8 mouse cellular contexts compared by ENCODE assay signal in genomic region chr1:78567834-78568507, GRCm38 (mm10). TPM values are rescaled to one million over a fixed set of nuclear protein-coding genes. Genes with fewer than 3 reads are reported as not detected.
A peak's percentile ranks its signal among the peaks of the same experiment; 100 is the strongest.
DNase-seq lines count a peak whose midpoint lies in the region; ATAC-seq and TF ChIP-seq lines count a peak whose summit lies in the region.
"Had no signal": no experiment of that assay in that cellular context is flagged by ENCODE, and none has a peak within 500 bp of the region (broad histone marks: within the 10 kb centered on the region; RNA-seq: fewer than 3 reads in every experiment).

No protein-coding gene starts in this region.

- no peak overlapping the region for H3K4me3 ChIP-seq in lung, embryonic 14.5 days (ENCODE audit: low read depth, low read length)
- H3K4me3 ChIP-seq in lung, postnatal 0 days (ENCODE audit: low read depth, low read length) = no peak overlapping the region
- H3K4me3 ChIP-seq in cerebellum, adult 2 months (replicated peaks; ENCODE audit: insufficient read depth, low read depth, low read length) = no peak overlapping the region

- no peak for TF ChIP-seq CTCF in lung, embryonic 14.5 days (IDR thresholded peaks at IDR 0.05; ENCODE audit: low read depth)
- no peak for TF ChIP-seq CTCF in lung, postnatal 0 days (IDR thresholded peaks at IDR 0.05)
- no peak for TF ChIP-seq CTCF in cerebellum, adult 2 months (IDR thresholded peaks at IDR 0.05; ENCODE audit: borderline replicate concordance, insufficient read depth, low read depth, low read length)

- no peak for TF ChIP-seq EP300 in lung, postnatal 0 days (IDR thresholded peaks at IDR 0.05)

- no peak for ATAC-seq in lung, embryonic 14.5 days (ENCODE audit: insufficient read depth)
- ATAC-seq in lung, postnatal 0 days = no peak

- H3K27me3 ChIP-seq in lung, embryonic 14.5 days (ENCODE audit: insufficient read depth, low read length) = no peaks in the 10 kb centered on the region
- H3K27me3 ChIP-seq in lung, postnatal 0 days (replicated peaks; ENCODE audit: insufficient read depth, low read length) = no peaks in the 10 kb centered on the region
- H3K27me3 ChIP-seq in cerebellum, adult 2 months (ENCODE audit: control insufficient read depth, insufficient read depth, low read length) = no peaks in the 10 kb centered on the region

- no peaks in the 10 kb centered on the region for H3K4me1 ChIP-seq in lung, embryonic 14.5 days (ENCODE audit: insufficient read depth)
- no peaks in the 10 kb centered on the region for H3K4me1 ChIP-seq in lung, postnatal 0 days (ENCODE audit: insufficient read depth, low read depth, low read length)
- peaks cover 12% of the 10 kb centered on the region for H3K4me1 ChIP-seq in cerebellum, adult 2 months (ENCODE audit: control insufficient read depth, insufficient read depth, low read length)

- no peak overlapping the region for H3K9ac ChIP-seq in lung, embryonic 14.5 days
- no peak overlapping the region for H3K9ac ChIP-seq in lung, postnatal 0 days (replicated peaks; ENCODE audit: low read depth)

- peak; percentile 16 for DNase-seq in lung, embryonic 14.5 days
- DNase-seq in lung, postnatal 0 days (ENCODE audit: low spot score) = no peak
- DNase-seq in cerebellum, adult 2 months = peak; percentile 70 to 79
- DNase-seq in heart, adult 18-20 months = peak; percentile 59 to 64
- peak; percentile 11 for DNase-seq in lung, postnatal 25 days (ENCODE audit: low spot score)
- DNase-seq in ovary, adult 18-20 months (ENCODE audit: low spot score) = no peak
- no peak for DNase-seq in frontal cortex, postnatal 36 days (ENCODE audit: low spot score in 2 of 2)

- WGBS in lung, embryonic 14.5 days = 26% methylated on average over 8 of the region's 8 CpGs
- 29% methylated on average over 8 of the region's 8 CpGs for WGBS in lung, postnatal 0 days
- 8% methylated on average over 8 of the region's 8 CpGs for WGBS in cerebellum, adult 2 months

- no peak overlapping the region; the same call in 1 of the 2 replicates for H3K27ac ChIP-seq in lung, embryonic 14.5 days (ENCODE audit: low read depth)
- H3K27ac ChIP-seq in lung, postnatal 0 days (ENCODE audit: low read length) = no peak overlapping the region
- H3K27ac ChIP-seq in cerebellum, adult 2 months (ENCODE audit: insufficient read depth, low read length) = peak overlapping the region; percentile 15; the same call in 1 of the 2 replicates

- no peaks in the 10 kb centered on the region for H3K36me3 ChIP-seq in lung, embryonic 14.5 days (ENCODE audit: insufficient read depth)
- no peaks in the 10 kb centered on the region for H3K36me3 ChIP-seq in lung, postnatal 0 days (ENCODE audit: insufficient read depth, low read length)

- H3K9me3 ChIP-seq in lung, embryonic 14.5 days (ENCODE audit: low read depth, low read length) = no peaks in the 10 kb centered on the region; the same call in 1 of the 2 replicates
- H3K9me3 ChIP-seq in lung, postnatal 0 days (ENCODE audit: low read length) = 0 out of 2 replicates have a peak, but pooled peaks cover 2% of the 10 kb centered on the region

- no peak overlapping the region for H3K4me2 ChIP-seq in lung, embryonic 14.5 days
- no peak overlapping the region for H3K4me2 ChIP-seq in lung, postnatal 0 days (replicated peaks; ENCODE audit: low read depth, low read length)

- no peak for TF ChIP-seq POLR2A in cerebellum, adult 2 months (IDR thresholded peaks at IDR 0.05; ENCODE audit: borderline replicate concordance, insufficient read depth, low read length)

RNA-seq across cellular contexts. Expression of gene BC035947, which starts 56.0 kb away (rescaled TPM):
- polyA plus RNA-seq in lung, embryonic 14.5 days (2014; fragmentation: Nextera tagmentation; extraction: Ambion mirVana) = 0.18 and 0.20 TPM in 2 replicates
- polyA plus RNA-seq in lung, postnatal 0 days (2015; fragmentation: Nextera tagmentation; extraction: Ambion mirVana) = 0.17 TPM in 1 of 2 replicates, not detected in the other
- 1.9 and 2.6 TPM in 2 replicates for polyA plus RNA-seq in cerebellum, adult 2 months (2012; rRNA removed)
- total RNA-seq in heart, adult 18-20 months (2021) = not detected
- total RNA-seq: neutrophil, adult 5-6 weeks had no signal

RNA-seq across cellular contexts. Expression of gene Mogat1, which starts 57.2 kb away (rescaled TPM):
- polyA plus RNA-seq in lung, embryonic 14.5 days (2014; fragmentation: Nextera tagmentation; extraction: Ambion mirVana) = not detected in 2 replicates
- polyA plus RNA-seq in lung, postnatal 0 days (2015; fragmentation: Nextera tagmentation; extraction: Ambion mirVana) = 0.88 and 1.2 TPM in 2 replicates
- polyA plus RNA-seq in cerebellum, adult 2 months (2012; rRNA removed) = 0.97 and 1.5 TPM in 2 replicates
- under 1 TPM in 1 of 2 experiments, not detected in 1; 0.69 TPM for total RNA-seq in heart, adult 18-20 months (2021)
- total RNA-seq: neutrophil, adult 5-6 weeks had no signal

Comparison
In these comparisons a context has a peak if more than half of its experiments do, and no peak if none do; other contexts are left out.
1. DNase-seq: peak in lung, embryonic 14.5 days (single experiment), cerebellum, adult 2 months (2 of 2), heart, adult 18-20 months (2 of 2) and lung, postnatal 25 days (single experiment); none in lung, postnatal 0 days (single experiment), ovary, adult 18-20 months (single experiment) and frontal cortex, postnatal 36 days (0 of 2).